Mouse (Mus musculus): ENCODE data around the gene Lsm3. TPM values are rescaled to one million over a fixed set of nuclear protein-coding genes. Genes with fewer than 3 reads are reported as not detected.

Lsm3 gene
- polyA plus RNA-seq, 1 experiment from 2014 or later: 279 TPM

Other genes with a start within 250 kb of the Lsm3 start
- not detected in 2 replicates for gene Wnt7a, start 104.6 kb upstream of the Lsm3 start, polyA plus RNA-seq (2014; fragmentation: Nextera tagmentation; extraction: Ambion mirVana)
- gene Chchd4, start 42.4 kb upstream of the Lsm3 start, polyA plus RNA-seq (2014; fragmentation: Nextera tagmentation; extraction: Ambion mirVana): 24.0 and 26.4 TPM in 2 replicates
- 52.7 and 54.3 TPM in 2 replicates for gene Tmem43, start 42.2 kb upstream of the Lsm3 start, polyA plus RNA-seq (2014; fragmentation: Nextera tagmentation; extraction: Ambion mirVana)
- 15.8 and 17.7 TPM in 2 replicates for gene Xpc, start within 50 bp of the Lsm3 start, polyA plus RNA-seq (2014; fragmentation: Nextera tagmentation; extraction: Ambion mirVana)
- 60.3 and 65.1 TPM in 2 replicates for gene Slc6a6, start 168.1 kb downstream of the Lsm3 start, polyA plus RNA-seq (2014; fragmentation: Nextera tagmentation; extraction: Ambion mirVana)